Mouse (Mus musculus) ES-Bruce4 (cell line): Measurements from ENCODE around the gene Rbpj. TPM values are rescaled to one million over a fixed set of nuclear protein-coding genes. Genes with fewer than 3 reads are reported as not detected.

ENCODE experiments used
- H3K27ac ChIP-seq: 2 replicates; pipeline ENCODE4 v1.5.1; 2012; ENCODE audit warnings: low read length, inconsistent platforms; ENCODE audit not compliant: insufficient read depth
- H3K27me3 ChIP-seq: 2 replicates; pipeline ENCODE4 v1.6.1; 2012; ENCODE audit warnings: mild to moderate bottlenecking, low read length, inconsistent platforms; ENCODE audit not compliant: control insufficient read depth, poor library complexity, insufficient read depth, severe bottlenecking
- H3K36me3 ChIP-seq: 2 replicates; pipeline ENCODE4 v1.6.1; 2012; ENCODE audit warnings: inconsistent platforms, mild to moderate bottlenecking, low read length, moderate library complexity; ENCODE audit not compliant: control insufficient read depth, poor library complexity, insufficient read depth, severe bottlenecking
- H3K4me1 ChIP-seq: one replicate; pipeline ENCODE4 v1.8.1; 2011; ENCODE audit warnings: low read length; ENCODE audit not compliant: control insufficient read depth, insufficient read depth
- H3K4me3 ChIP-seq: 2 replicates; pipeline ENCODE4 v1.5.1; 2011; ENCODE audit warnings: low read depth, mild to moderate bottlenecking, low read length
- H3K9ac ChIP-seq: 2 replicates; pipeline ENCODE4 v1.6.1; 2012; ENCODE audit warnings: low read depth, mild to moderate bottlenecking, inconsistent platforms; ENCODE audit not compliant: poor library complexity, severe bottlenecking
- H3K9me3 ChIP-seq: replicated peaks from 2 replicates; pipeline ENCODE4 v1.6.1; 2012; ENCODE audit warnings: mild to moderate bottlenecking, low read length, inconsistent platforms; ENCODE audit not compliant: control insufficient read depth, poor library complexity, insufficient read depth, severe bottlenecking
- CTCF ChIP-seq: IDR thresholded peaks from one replicate; pipeline ENCODE4 v1.8.1; 2011; ENCODE audit warnings: low read depth, low read length
- EP300 ChIP-seq: IDR thresholded peaks from 2 replicates; pipeline ENCODE4 v1.6.1; 2011; ENCODE audit warnings: low read depth, low read length; ENCODE audit not compliant: insufficient read depth
- POLR2A ChIP-seq: IDR thresholded peaks from one replicate; pipeline ENCODE4 v1.8.1; 2011; ENCODE audit warnings: low read length; ENCODE audit not compliant: insufficient read depth
- polyA plus RNA-seq: library from polyadenylated mRNA; stranded (reverse); fragments of >200 nt; gene quantifications from 2 replicates; pipeline ENCODE4 v1.2.4, GENCODE M21; 2011; ENCODE audit warnings: low read depth; ENCODE audit not compliant: missing spikeins, insufficient read depth, insufficient read length

Gene Rbpj
- polyA plus RNA-seq, 1 experiment: 339 TPM

DNA sequence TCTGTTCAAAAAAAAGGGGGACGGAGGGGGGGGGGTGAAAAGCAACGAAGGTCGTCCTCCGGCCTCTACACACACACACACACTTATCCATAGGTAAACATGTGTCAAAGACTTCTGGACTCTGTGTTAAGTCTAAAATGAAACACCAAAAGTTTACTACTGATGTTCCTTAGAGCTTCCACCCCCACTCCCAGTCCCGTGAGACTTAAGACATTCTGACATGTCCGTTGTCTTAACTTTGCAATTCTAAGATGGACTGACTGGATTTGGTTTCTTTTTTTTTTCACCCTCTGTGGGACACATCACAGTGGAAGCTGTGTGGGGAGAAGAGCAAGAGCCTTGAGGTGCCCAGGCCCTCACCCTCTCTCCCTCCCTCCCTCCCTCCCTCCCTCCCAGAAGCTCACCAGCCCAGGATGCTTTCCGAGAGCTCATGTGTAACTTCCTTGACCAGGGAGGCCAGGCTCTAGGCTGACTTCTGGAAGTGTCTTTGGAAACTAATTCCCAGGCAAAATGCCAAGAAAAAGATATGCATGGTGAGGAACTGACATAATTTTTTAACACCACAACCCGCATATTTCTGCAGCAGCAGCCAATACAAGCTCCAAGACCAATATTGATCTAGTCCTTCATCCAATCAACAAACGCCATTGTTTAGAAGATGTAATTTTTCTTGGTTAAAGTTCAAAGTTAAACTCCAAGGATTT lies 31.0 kb downstream of the Rbpj start:
- H3K27ac ChIP-seq: no peak overlapping the region
- no peaks in the 10 kb centered on the region for H3K36me3 ChIP-seq
- H3K4me1 ChIP-seq: peaks cover 4% of the 10 kb centered on the region
- no peaks in the 10 kb centered on the region for H3K9me3 ChIP-seq
- no peak overlapping the region for H3K4me3 ChIP-seq
- no peaks in the 10 kb centered on the region for H3K27me3 ChIP-seq
- TF ChIP-seq CTCF (no peak), POLR2A (no peak), EP300 (no peak)
- H3K9ac ChIP-seq: no peak overlapping the region

DNA sequence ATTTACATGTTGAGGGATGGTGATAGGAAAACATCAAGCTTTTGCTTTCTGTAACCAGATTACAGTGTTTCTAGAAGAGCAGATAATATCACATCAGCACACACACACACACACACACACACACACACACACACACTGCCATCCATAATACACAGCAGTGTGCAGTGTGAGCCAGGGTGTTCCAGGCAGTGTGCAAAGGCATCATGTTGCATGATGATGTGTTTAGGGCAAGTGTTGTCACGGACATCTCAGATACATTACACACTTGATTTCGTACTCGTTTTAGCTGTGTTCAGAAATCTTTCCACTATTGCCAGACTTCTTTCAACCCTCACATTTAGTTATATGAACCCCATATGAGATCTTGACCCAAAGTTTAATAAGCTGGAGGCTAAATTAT lies 33.6 kb downstream of the Rbpj start:
- H3K27ac ChIP-seq: no peak overlapping the region
- no peak overlapping the region for H3K9ac ChIP-seq
- H3K36me3 ChIP-seq: no peaks in the 10 kb centered on the region
- H3K4me3 ChIP-seq: no peak overlapping the region
- no peaks in the 10 kb centered on the region for H3K27me3 ChIP-seq
- TF ChIP-seq CTCF (no peak), EP300 (no peak), POLR2A (no peak)
- H3K4me1 ChIP-seq: peaks cover 6% of the 10 kb centered on the region
- no peaks in the 10 kb centered on the region for H3K9me3 ChIP-seq

DNA sequence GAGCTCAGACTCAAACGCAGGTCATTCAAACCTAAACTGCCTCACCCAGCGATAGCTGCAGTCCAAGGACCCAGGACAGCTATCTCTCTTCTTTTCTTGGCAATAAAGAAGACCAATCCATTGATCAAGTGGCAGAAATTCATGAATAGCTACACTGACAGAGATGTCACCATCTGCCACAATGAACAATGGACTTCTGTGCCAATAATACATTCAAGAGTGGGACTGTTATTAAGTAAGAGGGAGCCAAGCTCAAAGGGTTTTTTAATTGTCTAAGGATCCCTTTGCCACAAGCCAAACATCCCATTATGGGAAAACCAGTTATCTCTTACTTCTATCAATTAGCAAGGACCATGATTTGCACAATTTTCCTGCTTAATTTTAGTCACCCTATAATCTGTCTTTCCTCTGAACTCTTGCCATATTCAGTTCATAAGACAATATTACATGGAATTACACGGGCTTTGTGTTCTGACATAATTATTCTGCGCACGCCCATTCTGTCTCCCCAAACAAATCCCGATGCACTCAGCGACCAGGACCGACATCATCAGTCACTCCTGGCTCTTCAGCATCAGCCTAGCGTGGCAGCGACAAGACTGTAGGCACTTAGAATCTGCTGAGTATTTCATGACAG lies 34.7 kb downstream of the Rbpj start:
- Histone ChIP-seq H3K27me3 (no peaks in the 10 kb centered on the region), H3K4me3 (no peak overlapping the region), H3K4me1 (peaks cover 6% of the 10 kb centered on the region), H3K36me3 (no peaks in the 10 kb centered on the region), H3K9me3 (no peaks in the 10 kb centered on the region), H3K27ac (no peak overlapping the region), H3K9ac (no peak overlapping the region)
- TF ChIP-seq CTCF (no peak), EP300 (no peak), POLR2A (no peak)

DNA sequence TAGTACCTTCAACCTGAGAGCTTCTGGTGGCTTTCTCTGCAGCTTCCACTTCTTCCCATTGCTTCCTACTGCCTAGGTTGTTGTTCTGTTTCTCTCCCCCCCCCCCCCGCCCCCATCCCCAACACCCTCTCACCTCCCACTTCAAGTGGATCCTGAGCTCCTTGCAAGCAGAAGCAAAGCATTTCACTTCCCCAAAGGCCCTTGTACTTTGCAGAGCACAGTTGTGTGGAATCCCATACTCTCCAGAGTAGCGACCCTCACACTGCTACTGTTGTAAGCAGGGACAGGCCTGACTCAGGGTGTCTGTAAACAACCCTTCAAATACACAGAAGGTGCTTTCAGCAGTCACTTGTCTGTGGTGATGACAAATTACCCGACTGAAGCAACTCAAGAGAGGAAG lies 37.3 kb downstream of the Rbpj start:
- Histone ChIP-seq H3K4me3 (no peak overlapping the region), H3K9me3 (no peaks in the 10 kb centered on the region), H3K9ac (no peak overlapping the region), H3K36me3 (no peaks in the 10 kb centered on the region), H3K4me1 (peaks cover 7% of the 10 kb centered on the region), H3K27me3 (no peaks in the 10 kb centered on the region), H3K27ac (no peak overlapping the region)
- TF ChIP-seq CTCF: no peak
- TF ChIP-seq EP300: no peak
- no peak for TF ChIP-seq POLR2A

DNA sequence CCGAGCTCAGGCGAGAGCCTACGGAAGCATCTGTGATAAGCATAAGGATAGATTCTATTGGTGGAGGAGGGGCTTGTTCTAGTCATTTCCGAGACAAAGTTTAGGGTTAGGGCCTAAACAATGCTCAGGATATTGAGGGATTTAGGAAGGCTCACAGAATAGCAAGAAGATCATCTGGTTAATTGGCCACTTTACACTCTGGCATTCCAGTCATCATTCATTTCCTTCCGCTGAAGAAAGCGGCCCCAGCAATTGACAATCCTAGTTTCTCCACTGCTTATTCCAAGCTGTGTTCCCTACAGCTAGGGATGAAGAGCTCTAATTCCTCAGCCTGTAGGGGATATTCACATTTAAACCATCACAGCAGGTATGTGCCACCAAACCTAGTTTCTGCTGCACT lies 39.8 kb downstream of the Rbpj start:
- no peaks in the 10 kb centered on the region for H3K27me3 ChIP-seq
- H3K36me3 ChIP-seq: no peaks in the 10 kb centered on the region
- H3K4me1 ChIP-seq: peaks cover 12% of the 10 kb centered on the region
- no peaks in the 10 kb centered on the region for H3K9me3 ChIP-seq
- H3K4me3 ChIP-seq: no peak overlapping the region
- TF ChIP-seq CTCF (no peak), EP300 (0 out of 2 replicates have a peak, but pooled peaks have one; percentile 9)
- peak overlapping the region; percentile 85 for H3K27ac ChIP-seq
- no peak overlapping the region for H3K9ac ChIP-seq

DNA sequence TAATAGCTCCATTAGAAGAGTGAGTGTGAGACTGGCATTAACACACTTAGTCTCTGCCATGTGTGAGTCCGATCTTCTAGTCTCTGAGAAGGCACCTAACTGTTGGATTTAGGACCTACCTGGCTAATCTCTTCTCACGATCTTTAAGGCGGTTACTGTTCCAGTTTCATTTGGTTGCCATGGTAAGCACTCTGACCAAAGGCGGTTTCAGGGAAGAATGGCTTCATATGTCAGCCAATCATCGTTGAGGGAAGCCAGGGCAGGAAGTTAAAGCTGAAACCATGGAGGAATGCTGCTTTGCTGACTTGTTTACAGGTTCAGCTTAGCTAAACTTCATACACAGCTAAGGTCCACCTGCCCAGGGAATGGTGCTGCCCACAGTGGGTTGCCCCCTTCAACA lies 41.4 kb downstream of the Rbpj start:
- H3K27me3 ChIP-seq: no peaks in the 10 kb centered on the region
- H3K9me3 ChIP-seq: no peaks in the 10 kb centered on the region
- no peak overlapping the region for H3K9ac ChIP-seq
- TF ChIP-seq CTCF: no peak
- TF ChIP-seq POLR2A: no peak
- TF ChIP-seq EP300: no peak
- H3K4me3 ChIP-seq: no peak overlapping the region
- peak overlapping the region; percentile 73 for H3K27ac ChIP-seq
- H3K4me1 ChIP-seq: peaks cover 8% of the 10 kb centered on the region
- no peaks in the 10 kb centered on the region for H3K36me3 ChIP-seq
